Mouse (Mus musculus): ENCODE results near the gene Dusp3.
A peak's percentile ranks its signal among the peaks of the same experiment; 100 is the strongest.

DNA sequence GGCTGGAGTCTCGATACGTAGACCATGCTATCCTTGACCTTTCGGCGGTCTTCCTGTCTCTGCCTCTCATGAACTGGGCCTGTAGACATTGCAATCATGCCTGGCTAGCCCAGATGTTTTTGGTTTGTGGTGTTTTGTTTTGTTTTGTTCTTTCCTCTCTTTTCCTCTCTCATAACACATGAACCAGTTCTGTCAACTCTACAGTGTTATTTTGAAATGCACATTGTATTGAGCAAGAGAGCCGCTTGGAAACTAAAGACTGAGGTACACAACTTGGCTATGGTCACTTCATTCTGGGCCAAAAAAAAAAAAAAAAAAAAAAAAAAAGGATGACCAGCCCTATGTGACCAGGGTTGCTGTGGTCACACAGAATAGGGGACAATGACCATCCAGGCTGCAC, 14.2 kb downstream of the Dusp3 start:
- TF ChIP-seq CTCF (IDR thresholded peaks at IDR 0.05; ENCODE audit: low read depth) (no peak), EP300 (IDR thresholded peaks at IDR 0.05; ENCODE audit: low read depth) (0 out of 2 replicates have a peak, but pooled peaks have one; percentile 34)

All from liver, postnatal 0 days (tissue).